Mouse (Mus musculus): Measurements from ENCODE around the gene Rhbg. TPM values are rescaled to one million over a fixed set of nuclear protein-coding genes. Genes with fewer than 3 reads are reported as not detected.

Rhbg gene
- polyA plus RNA-seq, 1 experiment from 2014 or later: 0.10 TPM

GRCm38 (mm10) chr3:88229526-88229925 lies 25.0 kb downstream of the Rhbg start:
- no peak overlapping the region for H3K4me3 ChIP-seq (ENCODE audit: low read depth, low read length)
- H3K27me3 ChIP-seq (ENCODE audit: control insufficient read depth, insufficient read depth, low read length): peaks cover 58% of the 10 kb centered on the region
- H3K36me3 ChIP-seq (ENCODE audit: control insufficient read depth, insufficient read depth, low read length): no peaks in the 10 kb centered on the region
- no peaks in the 10 kb centered on the region for H3K9me3 ChIP-seq (replicated peaks; ENCODE audit: control insufficient read depth, low read length)
- no peak overlapping the region for H3K27ac ChIP-seq (ENCODE audit: low read depth, low read length)
- H3K4me1 ChIP-seq (ENCODE audit: control insufficient read depth, insufficient read depth, low read length): no peaks in the 10 kb centered on the region
- no peak for ATAC-seq (replicated peaks; ENCODE audit: insufficient number of reproducible peaks, low FRiP score, low TSS enrichment)
- H3K9ac ChIP-seq (ENCODE audit: low read depth, low read length): no peak overlapping the region
- 71% methylated on average over 6 of the region's 6 CpGs for WGBS (ENCODE audit: insufficient replicate concordance)
- H3K4me2 ChIP-seq: no peak overlapping the region

GRCm38 (mm10) chr3:88228906-88229305 lies 25.6 kb downstream of the Rhbg start:
- Histone ChIP-seq H3K9ac (ENCODE audit: low read depth, low read length) (no peak overlapping the region), H3K4me3 (ENCODE audit: low read depth, low read length) (no peak overlapping the region), H3K4me2 (no peak overlapping the region), H3K27me3 (ENCODE audit: control insufficient read depth, insufficient read depth, low read length) (peaks cover 59% of the 10 kb centered on the region), H3K27ac (ENCODE audit: low read depth, low read length) (no peak overlapping the region), H3K9me3 (replicated peaks; ENCODE audit: control insufficient read depth, low read length) (no peaks in the 10 kb centered on the region), H3K4me1 (ENCODE audit: control insufficient read depth, insufficient read depth, low read length) (no peaks in the 10 kb centered on the region), H3K36me3 (ENCODE audit: control insufficient read depth, insufficient read depth, low read length) (no peaks in the 10 kb centered on the region)
- WGBS (ENCODE audit: insufficient replicate concordance): 41% methylated on average over 4 of the region's 4 CpGs
- no peak for ATAC-seq (replicated peaks; ENCODE audit: insufficient number of reproducible peaks, low FRiP score, low TSS enrichment)

GRCm38 (mm10) chr3:88227976-88228375 lies 26.5 kb downstream of the Rhbg start:
- H3K27ac ChIP-seq (ENCODE audit: low read depth, low read length): no peak overlapping the region
- no peak overlapping the region for H3K4me3 ChIP-seq (ENCODE audit: low read depth, low read length)
- no peaks in the 10 kb centered on the region for H3K9me3 ChIP-seq (replicated peaks; ENCODE audit: control insufficient read depth, low read length)
- ATAC-seq (replicated peaks; ENCODE audit: insufficient number of reproducible peaks, low FRiP score, low TSS enrichment): no peak
- H3K4me2 ChIP-seq: no peak overlapping the region
- H3K9ac ChIP-seq (ENCODE audit: low read depth, low read length): no peak overlapping the region
- H3K4me1 ChIP-seq (ENCODE audit: control insufficient read depth, insufficient read depth, low read length): no peaks in the 10 kb centered on the region
- H3K36me3 ChIP-seq (ENCODE audit: control insufficient read depth, insufficient read depth, low read length): no peaks in the 10 kb centered on the region
- 55% methylated on average over 6 of the region's 6 CpGs for WGBS (ENCODE audit: insufficient replicate concordance)
- peaks cover 59% of the 10 kb centered on the region for H3K27me3 ChIP-seq (ENCODE audit: control insufficient read depth, insufficient read depth, low read length)

- H3K4me3 ChIP-seq (ENCODE audit: low read depth, low read length): no peak overlapping the region
- no peak overlapping the region for H3K27ac ChIP-seq (ENCODE audit: low read depth, low read length)
- peaks cover 58% of the 10 kb centered on the region for H3K27me3 ChIP-seq (ENCODE audit: control insufficient read depth, insufficient read depth, low read length)
- no peaks in the 10 kb centered on the region for H3K9me3 ChIP-seq (replicated peaks; ENCODE audit: control insufficient read depth, low read length)
- H3K4me1 ChIP-seq (ENCODE audit: control insufficient read depth, insufficient read depth, low read length): no peaks in the 10 kb centered on the region
- H3K9ac ChIP-seq (ENCODE audit: low read depth, low read length): no peak overlapping the region
- 25% methylated on average over 4 of the region's 4 CpGs for WGBS (ENCODE audit: insufficient replicate concordance)
- no peak for ATAC-seq (replicated peaks; ENCODE audit: insufficient number of reproducible peaks, low FRiP score, low TSS enrichment)
- H3K4me2 ChIP-seq: no peak overlapping the region
- no peaks in the 10 kb centered on the region for H3K36me3 ChIP-seq (ENCODE audit: control insufficient read depth, insufficient read depth, low read length)
Measured at GRCm38 (mm10) chr3:88227260-88227659, 27.2 kb downstream of the Rhbg start.

GRCm38 (mm10) chr3:88226101-88226845 lies 28.2 kb downstream of the Rhbg start:
- no peaks in the 10 kb centered on the region for H3K4me1 ChIP-seq (ENCODE audit: control insufficient read depth, insufficient read depth, low read length)
- WGBS (ENCODE audit: insufficient replicate concordance): 85% methylated on average over 10 of the region's 10 CpGs
- ATAC-seq (replicated peaks; ENCODE audit: insufficient number of reproducible peaks, low FRiP score, low TSS enrichment): no peak
- H3K36me3 ChIP-seq (ENCODE audit: control insufficient read depth, insufficient read depth, low read length): no peaks in the 10 kb centered on the region
- no peak overlapping the region for H3K27ac ChIP-seq (ENCODE audit: low read depth, low read length)
- no peak overlapping the region for H3K4me3 ChIP-seq (ENCODE audit: low read depth, low read length)
- H3K27me3 ChIP-seq (ENCODE audit: control insufficient read depth, insufficient read depth, low read length): peaks cover 63% of the 10 kb centered on the region
- H3K9me3 ChIP-seq (replicated peaks; ENCODE audit: control insufficient read depth, low read length): no peaks in the 10 kb centered on the region
- H3K9ac ChIP-seq (ENCODE audit: low read depth, low read length): no peak overlapping the region
- H3K4me2 ChIP-seq: no peak overlapping the region

GRCm38 (mm10) chr3:88224929-88225328 lies 29.6 kb downstream of the Rhbg start:
- ATAC-seq (replicated peaks; ENCODE audit: insufficient number of reproducible peaks, low FRiP score, low TSS enrichment): no peak
- H3K27ac ChIP-seq (ENCODE audit: low read depth, low read length): no peak overlapping the region
- 65% methylated on average over 2 of the region's 2 CpGs for WGBS (ENCODE audit: insufficient replicate concordance)
- H3K36me3 ChIP-seq (ENCODE audit: control insufficient read depth, insufficient read depth, low read length): no peaks in the 10 kb centered on the region
- H3K4me1 ChIP-seq (ENCODE audit: control insufficient read depth, insufficient read depth, low read length): no peaks in the 10 kb centered on the region
- H3K4me2 ChIP-seq: no peak overlapping the region
- H3K9me3 ChIP-seq (replicated peaks; ENCODE audit: control insufficient read depth, low read length): no peaks in the 10 kb centered on the region
- H3K9ac ChIP-seq (ENCODE audit: low read depth, low read length): no peak overlapping the region
- H3K27me3 ChIP-seq (ENCODE audit: control insufficient read depth, insufficient read depth, low read length): peaks cover 63% of the 10 kb centered on the region
- no peak overlapping the region for H3K4me3 ChIP-seq (ENCODE audit: low read depth, low read length)

- H3K4me2 ChIP-seq: no peak overlapping the region
- ATAC-seq (replicated peaks; ENCODE audit: insufficient number of reproducible peaks, low FRiP score, low TSS enrichment): no peak
- H3K4me3 ChIP-seq (ENCODE audit: low read depth, low read length): no peak overlapping the region
- H3K9ac ChIP-seq (ENCODE audit: low read depth, low read length): no peak overlapping the region
- 71% methylated on average over 6 of the region's 6 CpGs for WGBS (ENCODE audit: insufficient replicate concordance)
- no peaks in the 10 kb centered on the region for H3K36me3 ChIP-seq (ENCODE audit: control insufficient read depth, insufficient read depth, low read length)
- H3K27me3 ChIP-seq (ENCODE audit: control insufficient read depth, insufficient read depth, low read length): peaks cover 72% of the 10 kb centered on the region
- no peaks in the 10 kb centered on the region for H3K9me3 ChIP-seq (replicated peaks; ENCODE audit: control insufficient read depth, low read length)
- no peaks in the 10 kb centered on the region for H3K4me1 ChIP-seq (ENCODE audit: control insufficient read depth, insufficient read depth, low read length)
- H3K27ac ChIP-seq (ENCODE audit: low read depth, low read length): no peak overlapping the region
Measured at GRCm38 (mm10) chr3:88222446-88222845, 32.1 kb downstream of the Rhbg start.

- no peaks in the 10 kb centered on the region for H3K36me3 ChIP-seq (ENCODE audit: control insufficient read depth, insufficient read depth, low read length)
- H3K4me1 ChIP-seq (ENCODE audit: control insufficient read depth, insufficient read depth, low read length): no peaks in the 10 kb centered on the region
- H3K4me3 ChIP-seq (ENCODE audit: low read depth, low read length): no peak overlapping the region
- no peak overlapping the region for H3K4me2 ChIP-seq
- H3K9me3 ChIP-seq (replicated peaks; ENCODE audit: control insufficient read depth, low read length): no peaks in the 10 kb centered on the region
- WGBS (ENCODE audit: insufficient replicate concordance): 59% methylated on average over 12 of the region's 12 CpGs
- ATAC-seq (replicated peaks; ENCODE audit: insufficient number of reproducible peaks, low FRiP score, low TSS enrichment): no peak
- H3K9ac ChIP-seq (ENCODE audit: low read depth, low read length): no peak overlapping the region
- peaks cover 77% of the 10 kb centered on the region for H3K27me3 ChIP-seq (ENCODE audit: control insufficient read depth, insufficient read depth, low read length)
- H3K27ac ChIP-seq (ENCODE audit: low read depth, low read length): no peak overlapping the region
Measured at GRCm38 (mm10) chr3:88221519-88222390, 32.8 kb downstream of the Rhbg start.
